Mouse (Mus musculus): ENCODE data around the gene Mien1. TPM values are rescaled to one million over a fixed set of nuclear protein-coding genes. Genes with fewer than 3 reads are reported as not detected.
A peak's percentile ranks its signal among the peaks of the same experiment; 100 is the strongest.

Mien1 gene
- polyA plus RNA-seq, 1 experiment, result 89.1 TPM

- peaks cover 23% of the 10 kb centered on the region for H3K4me1 ChIP-seq
- TF ChIP-seq GATA1 (IDR thresholded peaks at IDR 0.05; ENCODE audit: borderline replicate concordance, low read length) (no peak), FLI1 (IDR thresholded peaks at IDR 0.05; ENCODE audit: low read length) (no peak)
- peaks cover 91% of the 10 kb centered on the region for H3K27me3 ChIP-seq (replicated peaks)
- no peaks in the 10 kb centered on the region for H3K36me3 ChIP-seq (replicated peaks; ENCODE audit: low read length)
- H3K4me3 ChIP-seq (replicated peaks), result peak overlapping the region; percentile 70
- H3K9me3 ChIP-seq, result no peaks in the 10 kb centered on the region
Measured at GRCm38 (mm10) chr11:98412797-98413301, 25.9 kb downstream of the Mien1 start.

GRCm38 (mm10) chr11:98412273-98412796 is 26.5 kb downstream of the Mien1 start, which contains the start of gene Erbb2:
Gene Erbb2, plus strand, starts transcription at chr11:98412470.
- Histone ChIP-seq H3K4me1 (peaks cover 23% of the 10 kb centered on the region), H3K9me3 (no peaks in the 10 kb centered on the region), H3K36me3 (replicated peaks; ENCODE audit: low read length) (no peaks in the 10 kb centered on the region), H3K27me3 (replicated peaks) (peaks cover 91% of the 10 kb centered on the region), H3K4me3 (replicated peaks) (peak within 1 kb of the TSS; percentile 70)
- TF ChIP-seq GATA1 (IDR thresholded peaks at IDR 0.05; ENCODE audit: borderline replicate concordance, low read length) (no peak), FLI1 (IDR thresholded peaks at IDR 0.05; ENCODE audit: low read length) (no peak)

DNA sequence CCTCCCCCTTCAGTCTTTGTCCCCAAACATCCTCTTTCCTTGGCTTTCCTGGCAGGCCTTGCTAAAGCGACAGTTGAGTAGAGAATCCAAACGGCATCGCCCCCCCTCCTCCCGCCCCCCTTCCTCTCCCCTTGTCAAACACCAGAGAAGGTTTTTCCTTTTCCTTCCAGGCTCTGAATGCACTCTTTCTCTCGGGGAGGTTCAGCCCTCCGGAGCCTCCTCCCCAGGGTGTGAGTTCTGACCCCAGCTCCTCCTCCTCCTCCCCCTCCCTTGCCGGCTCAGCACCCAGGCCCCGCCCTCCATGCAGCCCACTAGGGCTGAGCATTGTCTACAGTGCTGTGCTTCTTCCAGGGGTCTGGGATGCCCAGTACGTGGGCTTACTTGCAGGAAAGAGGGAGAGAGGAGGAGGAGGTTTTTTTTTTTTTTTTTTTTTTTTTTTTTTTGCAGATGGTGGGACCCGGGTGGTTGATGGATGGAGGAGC is 29.4 kb downstream of the Mien1 start:
- Histone ChIP-seq H3K36me3 (replicated peaks; ENCODE audit: low read length) (no peaks in the 10 kb centered on the region), H3K4me1 (peaks cover 23% of the 10 kb centered on the region), H3K27me3 (replicated peaks) (peaks cover 77% of the 10 kb centered on the region), H3K4me3 (replicated peaks) (no peak overlapping the region), H3K9me3 (no peaks in the 10 kb centered on the region)
- TF ChIP-seq FLI1 (IDR thresholded peaks at IDR 0.05; ENCODE audit: low read length) (no peak), GATA1 (IDR thresholded peaks at IDR 0.05; ENCODE audit: borderline replicate concordance, low read length) (no peak)

DNA sequence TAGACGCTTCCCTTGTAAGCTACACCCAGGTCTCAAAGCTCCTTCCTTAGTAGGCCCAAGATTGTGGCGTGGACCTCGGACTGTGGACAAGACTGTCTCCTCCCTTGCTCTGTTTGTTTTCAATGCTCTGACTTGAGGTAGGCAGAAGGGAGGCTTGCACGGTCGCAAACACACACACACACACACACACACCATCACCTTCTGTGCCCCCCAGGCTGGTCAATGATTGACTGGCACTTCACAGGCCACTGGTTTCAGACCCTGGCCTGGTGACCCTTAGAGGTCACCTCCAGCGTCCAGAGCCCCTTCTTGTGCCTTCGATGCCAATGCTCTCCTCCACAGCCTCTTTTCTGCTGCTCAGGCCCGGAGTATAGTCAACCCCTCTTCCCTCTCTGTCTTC is 29.9 kb downstream of the Mien1 start:
- no peak overlapping the region for H3K4me3 ChIP-seq (replicated peaks)
- no peaks in the 10 kb centered on the region for H3K9me3 ChIP-seq
- peaks cover 18% of the 10 kb centered on the region for H3K4me1 ChIP-seq
- no peak for TF ChIP-seq GATA1 (IDR thresholded peaks at IDR 0.05; ENCODE audit: borderline replicate concordance, low read length)
- TF ChIP-seq FLI1 (IDR thresholded peaks at IDR 0.05; ENCODE audit: low read length), result no peak
- H3K36me3 ChIP-seq (replicated peaks; ENCODE audit: low read length), result no peaks in the 10 kb centered on the region
- H3K27me3 ChIP-seq (replicated peaks), result peaks cover 74% of the 10 kb centered on the region

- H3K4me3 ChIP-seq (replicated peaks), result no peak overlapping the region
- H3K36me3 ChIP-seq (replicated peaks; ENCODE audit: low read length), result no peaks in the 10 kb centered on the region
- no peaks in the 10 kb centered on the region for H3K4me1 ChIP-seq
- H3K27me3 ChIP-seq (replicated peaks), result peaks cover 59% of the 10 kb centered on the region
- no peaks in the 10 kb centered on the region for H3K9me3 ChIP-seq
- TF ChIP-seq FLI1 (IDR thresholded peaks at IDR 0.05; ENCODE audit: low read length), result no peak
- no peak for TF ChIP-seq GATA1 (IDR thresholded peaks at IDR 0.05; ENCODE audit: borderline replicate concordance, low read length)
Measured at GRCm38 (mm10) chr11:98406621-98407020, 32.2 kb downstream of the Mien1 start.

DNA sequence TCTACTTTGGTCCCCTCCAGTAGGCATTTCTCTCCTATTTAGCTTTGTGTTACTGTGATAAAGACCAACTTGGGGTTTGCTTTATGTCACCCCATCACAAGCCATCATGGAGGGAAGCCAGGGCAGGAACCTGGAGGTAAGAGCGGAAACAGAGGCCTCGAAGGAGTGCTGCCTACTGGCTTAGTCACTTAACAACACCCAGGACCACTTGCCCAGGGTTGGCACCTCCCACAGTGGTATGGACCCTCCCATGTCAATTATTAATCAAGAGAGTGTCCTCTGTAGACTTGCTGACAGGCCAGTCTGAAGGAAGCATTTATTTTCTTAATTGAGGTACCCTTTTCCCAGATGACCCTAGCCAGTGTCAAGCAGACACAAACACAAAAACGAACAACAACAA is 38.0 kb downstream of the Mien1 start:
- Histone ChIP-seq H3K36me3 (replicated peaks; ENCODE audit: low read length) (no peaks in the 10 kb centered on the region), H3K4me1 (peaks cover 18% of the 10 kb centered on the region), H3K4me3 (replicated peaks) (peak overlapping the region; percentile 96), H3K27me3 (replicated peaks) (peaks cover 23% of the 10 kb centered on the region), H3K9me3 (no peaks in the 10 kb centered on the region)
- no peak for TF ChIP-seq GATA1 (IDR thresholded peaks at IDR 0.05; ENCODE audit: borderline replicate concordance, low read length)
- TF ChIP-seq FLI1 (IDR thresholded peaks at IDR 0.05; ENCODE audit: low read length), result no peak

DNA sequence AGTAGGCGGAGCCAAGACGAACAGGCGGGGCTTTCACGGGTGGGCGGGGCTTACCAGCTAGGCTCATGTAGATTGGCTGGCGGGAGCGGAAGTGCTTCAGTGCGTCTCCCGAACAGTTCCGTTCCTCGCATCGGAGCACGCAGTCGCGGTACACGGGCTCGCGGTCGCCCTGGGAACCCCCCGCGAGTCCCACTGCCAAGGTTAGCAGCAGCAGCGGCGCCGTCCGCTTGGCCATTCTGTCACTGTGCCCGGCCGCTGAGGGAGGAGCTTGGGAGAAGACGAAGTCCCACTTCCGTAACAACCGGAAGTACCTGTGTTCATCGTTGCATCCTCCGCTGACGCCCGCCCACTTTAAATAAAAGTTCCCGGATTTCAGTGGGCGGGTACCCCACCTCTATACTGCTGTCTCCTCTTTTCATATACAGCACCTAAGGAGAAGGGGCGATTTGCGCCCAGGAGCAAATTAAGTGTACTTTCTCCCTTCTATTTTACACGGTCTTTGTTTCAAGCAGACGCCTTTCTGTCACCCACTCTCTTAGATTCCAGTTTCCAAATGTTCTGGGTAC is 38.5 kb downstream of the Mien1 start, which contains the start of gene Pgap3:
Gene Pgap3 (minus strand): TSS at position 330 of the 566 bp plus-strand sequence.
- Histone ChIP-seq H3K9me3 (no peaks in the 10 kb centered on the region), H3K4me1 (peaks cover 20% of the 10 kb centered on the region), H3K4me3 (replicated peaks) (peak within 1 kb of the TSS; percentile 96), H3K27me3 (replicated peaks) (peaks cover 24% of the 10 kb centered on the region), H3K36me3 (replicated peaks; ENCODE audit: low read length) (no peaks in the 10 kb centered on the region)
- peak; percentile 46; the same call in 1 of the 2 replicates for TF ChIP-seq FLI1 (IDR thresholded peaks at IDR 0.05; ENCODE audit: low read length)
- no peak for TF ChIP-seq GATA1 (IDR thresholded peaks at IDR 0.05; ENCODE audit: borderline replicate concordance, low read length)

DNA sequence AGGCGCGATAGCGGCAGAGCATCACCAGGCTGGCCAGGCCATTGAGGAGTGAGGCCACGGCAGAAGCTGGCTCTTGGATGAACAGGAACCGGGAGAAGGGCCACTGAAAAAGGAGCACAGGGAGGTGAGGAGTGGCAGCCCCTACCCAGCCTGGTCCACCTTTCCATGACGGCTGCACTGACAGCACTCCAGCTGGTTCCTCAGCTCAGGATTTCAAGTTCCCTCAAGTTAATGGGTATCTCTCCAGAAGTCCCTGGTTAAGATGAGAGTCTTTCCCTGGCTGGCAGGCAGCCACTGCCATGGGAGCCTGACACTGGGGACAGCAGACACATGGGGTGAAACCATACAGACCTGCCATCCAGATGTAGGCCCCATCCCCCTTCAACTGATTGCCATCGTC is 40.8 kb downstream of the Mien1 start:
- H3K27me3 ChIP-seq (replicated peaks), result peaks cover 30% of the 10 kb centered on the region
- H3K4me3 ChIP-seq (replicated peaks), result no peak overlapping the region
- TF ChIP-seq GATA1 (IDR thresholded peaks at IDR 0.05; ENCODE audit: borderline replicate concordance, low read length) (no peak), FLI1 (IDR thresholded peaks at IDR 0.05; ENCODE audit: low read length) (no peak)

GRCm38 (mm10) chr11:98395041-98395440 is 43.8 kb downstream of the Mien1 start:
- Histone ChIP-seq H3K4me3 (replicated peaks) (no peak overlapping the region), H3K9me3 (no peaks in the 10 kb centered on the region), H3K4me1 (peaks cover 48% of the 10 kb centered on the region), H3K27me3 (replicated peaks) (peaks cover 55% of the 10 kb centered on the region), H3K36me3 (replicated peaks; ENCODE audit: low read length) (no peaks in the 10 kb centered on the region)
- TF ChIP-seq GATA1 (IDR thresholded peaks at IDR 0.05; ENCODE audit: borderline replicate concordance, low read length) (no peak), FLI1 (IDR thresholded peaks at IDR 0.05; ENCODE audit: low read length) (no peak)

More for the DNA sequence above, 40.8 kb downstream of the Mien1 start:
- H3K36me3 ChIP-seq (replicated peaks; ENCODE audit: low read length), result no peaks in the 10 kb centered on the region
- H3K4me1 ChIP-seq, result peaks cover 43% of the 10 kb centered on the region
- H3K9me3 ChIP-seq, result no peaks in the 10 kb centered on the region

GRCm38 (mm10) chr11:98394301-98394700 is 44.5 kb downstream of the Mien1 start:
- TF ChIP-seq GATA1 (IDR thresholded peaks at IDR 0.05; ENCODE audit: borderline replicate concordance, low read length) (no peak), FLI1 (IDR thresholded peaks at IDR 0.05; ENCODE audit: low read length) (no peak)
- Histone ChIP-seq H3K27me3 (replicated peaks) (peaks cover 62% of the 10 kb centered on the region), H3K4me1 (peaks cover 42% of the 10 kb centered on the region), H3K36me3 (replicated peaks; ENCODE audit: low read length) (no peaks in the 10 kb centered on the region), H3K9me3 (no peaks in the 10 kb centered on the region), H3K4me3 (replicated peaks) (no peak overlapping the region)
